Mouse (Mus musculus) lung, embryonic 15.5 days (tissue): ENCODE measurements at regions not wholly inside any gene's neighbourhood (a gene's known extent, or its start where the extent isn't known, plus 50 kb on each side); places are given as distances from the start of the nearest gene placed in this dataset.
A peak's percentile ranks its signal among the peaks of the same experiment; 100 is the strongest.

Source experiments
- ATAC-seq: fragments of 200-750 bp; cut with Nextera tagmentation; 2 replicates; pipeline ENCODE4 v1.8.0; 2017; ENCODE audit warnings: moderate number of reproducible peaks, borderline replicate concordance; ENCODE audit not compliant: low FRiP score, low TSS enrichment; ENCODE audit errors: extremely low read depth
- H3K27ac ChIP-seq: fragments of 300-500 bp; sonication (generic); 2 replicates; pipeline ENCODE4 v1.5.1; 2015; ENCODE audit warnings: moderate library complexity, mild to moderate bottlenecking, inconsistent platforms
- H3K27me3 ChIP-seq: fragments of 300-500 bp; sonication (generic); 2 replicates; pipeline ENCODE4 v1.6.1; 2015; ENCODE audit warnings: inconsistent platforms
- H3K36me3 ChIP-seq: fragments of 300-500 bp; sonication (generic); 2 replicates; pipeline ENCODE4 v1.6.1; 2015; ENCODE audit warnings: inconsistent platforms
- H3K4me1 ChIP-seq: fragments of 300-500 bp; sonication (generic); 2 replicates; pipeline ENCODE4 v1.6.1; 2015; ENCODE audit warnings: inconsistent platforms
- H3K4me2 ChIP-seq: fragments of 300-500 bp; sonication (generic); 2 replicates; pipeline ENCODE4 v1.6.1; 2015; ENCODE audit warnings: inconsistent platforms, mild to moderate bottlenecking, moderate library complexity
- H3K4me3 ChIP-seq: fragments of 300-500 bp; sonication (generic); 2 replicates; pipeline ENCODE4 v1.5.1; 2015; ENCODE audit warnings: mild to moderate bottlenecking, inconsistent platforms
- H3K9ac ChIP-seq: fragments of 300-500 bp; sonication (generic); 2 replicates; pipeline ENCODE4 v1.6.1; 2015; ENCODE audit warnings: inconsistent platforms
- H3K9me3 ChIP-seq: fragments of 300-500 bp; sonication (generic); 2 replicates; pipeline ENCODE4 v1.6.1; 2016; ENCODE audit warnings: inconsistent platforms
- WGBS: fragments of 180-500 bp; shearing (Covaris S2); methylation state at CpG from one replicate; pipeline ENCODE4 v1.1.7; 2015; 5-methylcytosine and 5-hydroxymethylcytosine counted together

- Histone ChIP-seq H3K4me3 (no peak overlapping the region), H3K9ac (no peak overlapping the region), H3K36me3 (no peaks in the 10 kb centered on the region), H3K4me1 (no peaks in the 10 kb centered on the region), H3K9me3 (no peaks in the 10 kb centered on the region), H3K4me2 (no peak overlapping the region), H3K27me3 (no peaks in the 10 kb centered on the region), H3K27ac (no peak overlapping the region)
- 68% methylated on average over 4 of the region's 4 CpGs for WGBS
- ATAC-seq: no peak
These were observed 684.4 kb upstream of the Adamts5 start for GRCm38 (mm10) chr16:86586044-86586443.

DNA sequence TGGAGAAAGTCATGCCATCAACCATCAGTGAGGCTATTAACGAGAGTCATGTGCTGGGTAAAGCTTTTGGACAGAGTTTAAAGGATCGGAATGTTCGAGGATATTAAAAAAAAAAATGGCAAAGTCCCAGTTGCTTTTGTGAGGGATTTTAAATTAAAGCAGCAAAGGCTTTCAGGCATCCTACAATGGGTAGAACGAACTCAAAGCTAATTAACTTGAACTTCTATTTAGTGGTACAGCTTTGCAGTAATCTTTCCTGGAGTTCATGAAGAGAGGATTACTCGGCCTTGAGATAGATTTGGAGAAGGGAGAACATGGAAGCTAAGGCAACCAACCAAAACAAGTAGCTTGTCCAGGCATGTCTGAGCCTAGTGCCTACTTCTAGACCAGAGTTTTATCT, 676.7 kb upstream of the Adamts5 start:
- Histone ChIP-seq H3K4me1 (no peaks in the 10 kb centered on the region), H3K27ac (no peak overlapping the region), H3K4me3 (no peak overlapping the region), H3K9ac (no peak overlapping the region), H3K36me3 (no peaks in the 10 kb centered on the region), H3K9me3 (no peaks in the 10 kb centered on the region), H3K27me3 (no peaks in the 10 kb centered on the region), H3K4me2 (no peak overlapping the region)
- 60% methylated on average over 5 of the region's 5 CpGs for WGBS
- ATAC-seq: no peak

DNA sequence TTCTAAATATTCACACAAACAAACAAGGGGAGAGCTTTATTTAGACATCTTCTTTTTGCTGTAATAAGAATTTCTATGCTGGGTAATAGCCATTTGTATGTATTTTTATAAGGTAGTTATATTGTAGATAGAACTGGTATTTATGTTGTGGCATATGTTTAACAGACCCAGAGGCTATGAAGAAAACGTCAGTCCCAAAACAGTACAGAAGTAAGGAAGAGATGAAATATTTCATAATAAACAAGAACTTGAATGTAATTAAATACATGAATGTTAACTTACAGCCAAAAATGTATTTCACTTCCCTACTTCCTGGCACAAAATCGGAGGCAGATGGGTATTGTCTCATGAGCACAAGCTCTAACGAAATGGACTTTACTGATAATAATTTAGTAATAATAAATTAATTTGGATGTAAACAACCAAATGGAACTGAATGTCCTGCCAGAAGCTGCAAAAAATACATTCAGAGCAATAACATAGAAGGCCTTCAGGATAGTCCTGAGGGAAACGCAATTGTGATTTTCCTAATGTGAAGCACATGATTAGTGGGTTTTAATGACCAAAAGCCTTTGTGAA, 645.9 kb upstream of the Adamts5 start:
- H3K4me2 ChIP-seq: no peak overlapping the region
- H3K27ac ChIP-seq: peak overlapping the region; percentile 61; the same call in 1 of the 2 replicates
- no peaks in the 10 kb centered on the region for H3K9me3 ChIP-seq
- no peaks in the 10 kb centered on the region for H3K27me3 ChIP-seq
- ATAC-seq: peak; percentile 86
- H3K4me3 ChIP-seq: no peak overlapping the region
- WGBS: 49% methylated on average over 4 of the region's 4 CpGs
- H3K4me1 ChIP-seq: no peaks in the 10 kb centered on the region
- no peaks in the 10 kb centered on the region for H3K36me3 ChIP-seq
- no peak overlapping the region for H3K9ac ChIP-seq

DNA sequence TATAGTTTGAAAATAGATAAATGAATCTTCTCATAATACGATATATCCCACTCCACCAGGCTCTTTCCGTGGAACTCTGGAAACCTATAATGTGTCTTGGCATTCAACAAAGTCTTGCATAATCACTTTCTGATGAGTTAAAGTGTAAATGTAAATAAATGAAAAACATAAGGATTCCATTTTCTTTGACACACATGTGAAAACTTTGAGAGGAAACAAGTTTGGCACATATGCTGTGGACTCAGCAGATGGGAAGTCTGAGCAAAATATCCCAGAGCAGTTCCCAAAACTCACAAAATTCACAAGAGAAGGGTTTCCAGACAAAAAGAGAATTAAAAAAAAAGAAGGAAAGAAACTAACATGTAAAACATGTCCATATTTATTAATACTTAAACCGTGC, 645.3 kb upstream of the Adamts5 start:
- H3K4me2 ChIP-seq: no peak overlapping the region
- H3K27ac ChIP-seq: no peak overlapping the region
- WGBS: 59% methylated on average over 3 of the region's 3 CpGs
- no peak overlapping the region for H3K9ac ChIP-seq
- no peaks in the 10 kb centered on the region for H3K27me3 ChIP-seq
- no peak overlapping the region for H3K4me3 ChIP-seq
- H3K4me1 ChIP-seq: no peaks in the 10 kb centered on the region
- no peaks in the 10 kb centered on the region for H3K36me3 ChIP-seq
- peak; percentile 74; the same call in 1 of the 2 replicates for ATAC-seq
- no peaks in the 10 kb centered on the region for H3K9me3 ChIP-seq

DNA sequence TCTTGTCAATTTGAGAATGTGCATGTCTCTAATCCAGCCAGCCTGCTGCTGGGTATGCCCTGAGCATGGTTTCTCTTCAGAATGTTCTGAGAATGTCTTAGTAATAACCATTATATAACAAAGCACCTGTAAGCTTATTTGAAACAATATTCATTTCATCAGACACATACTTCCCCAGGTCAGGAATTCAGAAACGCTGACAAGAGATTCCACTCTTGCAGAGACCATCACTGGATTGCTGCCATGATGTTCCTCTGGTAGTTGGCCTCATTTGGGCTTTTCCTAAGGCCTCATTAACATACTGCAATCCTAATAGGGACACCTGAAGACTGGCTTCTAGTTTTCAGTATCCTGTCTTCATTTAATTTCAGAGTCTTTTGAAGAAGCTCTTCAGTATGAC, 642.5 kb upstream of the Adamts5 start:
- Histone ChIP-seq H3K4me2 (no peak overlapping the region), H3K27ac (no peak overlapping the region), H3K27me3 (no peaks in the 10 kb centered on the region), H3K9ac (no peak overlapping the region), H3K4me1 (no peaks in the 10 kb centered on the region), H3K9me3 (no peaks in the 10 kb centered on the region), H3K4me3 (no peak overlapping the region), H3K36me3 (no peaks in the 10 kb centered on the region)
- 58% methylated on average over 1 of the region's 1 CpGs for WGBS
- ATAC-seq: no peak

DNA sequence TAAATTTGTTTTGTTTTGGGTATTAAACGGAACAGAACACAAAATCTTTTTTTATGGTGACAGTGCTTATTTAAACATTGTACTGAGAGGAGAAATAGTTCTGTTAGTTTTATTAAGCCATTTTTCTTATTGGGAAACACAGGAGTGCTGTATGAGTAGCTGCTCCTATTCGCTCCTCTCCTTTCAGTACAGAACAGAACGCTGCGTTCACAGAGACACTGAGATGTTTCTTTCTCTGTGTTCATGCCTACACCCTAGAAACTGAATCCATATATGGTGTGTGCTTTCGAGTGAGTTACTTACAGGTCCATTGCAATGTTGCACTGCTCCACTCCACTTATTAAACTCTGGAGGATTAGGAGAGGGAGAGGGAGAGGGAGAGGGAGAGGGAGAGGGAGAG, 634.9 kb upstream of the Adamts5 start:
- ATAC-seq: no peak
- Histone ChIP-seq H3K36me3 (no peaks in the 10 kb centered on the region), H3K4me2 (no peak overlapping the region), H3K9me3 (no peaks in the 10 kb centered on the region), H3K27me3 (no peaks in the 10 kb centered on the region), H3K27ac (no peak overlapping the region), H3K4me3 (no peak overlapping the region), H3K4me1 (no peaks in the 10 kb centered on the region), H3K9ac (no peak overlapping the region)
- WGBS: 54% methylated on average over 5 of the region's 5 CpGs

DNA sequence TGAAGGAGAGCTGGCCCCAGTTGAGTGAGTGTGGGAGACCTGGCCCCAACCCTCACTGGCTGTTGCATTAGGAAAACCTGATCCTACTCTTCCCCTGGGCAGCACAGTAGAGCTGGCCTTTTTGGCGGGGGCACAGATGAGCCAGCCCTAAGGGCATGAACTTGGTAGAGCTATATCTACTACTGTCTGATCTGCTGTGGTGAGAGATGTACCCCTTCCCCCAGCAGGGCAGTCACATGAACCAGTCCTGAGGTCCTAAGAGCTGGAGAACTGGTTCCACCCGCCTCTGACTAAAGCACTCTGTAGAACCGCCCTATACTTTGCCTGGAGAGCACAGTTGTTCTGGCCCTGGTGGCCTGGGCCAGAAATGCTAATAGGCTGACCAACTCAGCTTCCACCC, 622.5 kb upstream of the Adamts5 start:
- Histone ChIP-seq H3K4me2 (no peak overlapping the region), H3K36me3 (no peaks in the 10 kb centered on the region), H3K4me3 (no peak overlapping the region), H3K9me3 (no peaks in the 10 kb centered on the region), H3K9ac (no peak overlapping the region), H3K27ac (no peak overlapping the region), H3K27me3 (no peaks in the 10 kb centered on the region), H3K4me1 (no peaks in the 10 kb centered on the region)
- 85% methylated on average over 3 of the region's 3 CpGs for WGBS
- no peak; the same call in 1 of the 2 replicates for ATAC-seq

- Histone ChIP-seq H3K27me3 (no peaks in the 10 kb centered on the region), H3K4me1 (no peaks in the 10 kb centered on the region), H3K4me3 (no peak overlapping the region), H3K4me2 (no peak overlapping the region), H3K9me3 (no peaks in the 10 kb centered on the region), H3K36me3 (no peaks in the 10 kb centered on the region), H3K27ac (no peak overlapping the region), H3K9ac (no peak overlapping the region)
- 22% methylated on average over 1 of the region's 1 CpGs for WGBS
- peak; percentile 39; the same call in 1 of the 2 replicates for ATAC-seq
These were observed 615.3 kb upstream of the Adamts5 start for GRCm38 (mm10) chr16:86516935-86517334.

DNA sequence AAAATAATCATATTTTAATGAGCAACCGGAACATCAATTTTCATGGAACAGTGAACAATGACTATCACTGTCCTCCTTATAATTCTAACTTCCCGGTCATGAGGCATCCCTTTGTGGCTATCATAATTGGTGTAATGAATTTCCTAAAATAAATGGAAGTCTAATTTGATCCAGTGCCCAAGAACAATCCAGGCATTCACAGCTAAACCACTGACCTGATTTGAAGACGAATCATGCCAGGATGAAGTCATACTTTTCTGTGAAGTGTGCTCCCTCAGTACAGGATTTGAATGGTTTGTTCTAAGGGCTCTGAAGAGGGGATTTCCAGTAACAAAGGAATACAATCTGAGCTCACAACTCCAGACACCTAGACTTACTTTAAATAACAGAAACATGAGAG, 614.5 kb upstream of the Adamts5 start:
- Histone ChIP-seq H3K4me2 (no peak overlapping the region), H3K9me3 (no peaks in the 10 kb centered on the region), H3K27ac (no peak overlapping the region), H3K36me3 (no peaks in the 10 kb centered on the region), H3K4me1 (no peaks in the 10 kb centered on the region), H3K27me3 (no peaks in the 10 kb centered on the region), H3K4me3 (no peak overlapping the region), H3K9ac (no peak overlapping the region)
- 58% methylated on average over 3 of the region's 3 CpGs for WGBS
- ATAC-seq: no peak

DNA sequence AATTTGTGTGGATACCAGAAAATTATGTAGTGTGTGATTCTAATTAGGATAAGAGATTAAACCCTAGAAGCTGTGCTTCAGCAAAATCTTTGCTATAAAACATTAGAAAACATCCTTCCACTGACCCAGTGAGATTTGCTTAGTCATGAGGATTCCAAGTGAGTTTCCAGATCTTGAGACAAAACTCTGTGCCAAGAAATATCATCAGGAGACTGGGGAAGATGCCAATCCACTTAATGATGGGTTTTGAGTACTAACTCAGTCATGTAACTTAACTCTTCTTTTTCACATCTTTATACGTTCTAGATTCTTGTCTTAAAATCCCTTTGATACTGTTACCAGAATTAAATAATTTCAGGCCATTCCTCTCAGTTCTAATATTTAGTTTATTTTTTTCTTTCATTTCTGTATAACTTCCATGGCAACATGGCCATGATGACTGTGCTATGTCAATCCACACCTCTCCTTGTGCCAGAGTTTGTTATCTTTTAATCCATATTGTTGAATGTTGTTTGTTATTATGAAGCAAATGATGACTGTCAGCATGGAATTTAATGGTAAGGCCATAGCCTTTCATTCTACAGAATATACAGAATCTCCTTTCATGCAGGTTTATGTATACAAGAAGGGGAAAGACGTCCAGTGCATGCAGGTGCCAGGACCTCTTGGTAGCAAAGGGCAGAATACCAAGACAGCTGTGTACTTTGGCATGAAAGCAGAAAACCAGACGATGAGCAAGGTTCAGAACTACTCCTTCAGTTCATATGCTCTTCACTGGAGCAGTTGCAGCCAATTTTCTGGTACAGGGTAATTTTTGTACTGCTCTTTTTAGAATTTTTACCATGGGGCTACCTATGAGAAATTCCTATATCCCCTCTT, 599.7 kb upstream of the Adamts5 start:
- H3K27me3 ChIP-seq: no peaks in the 10 kb centered on the region
- peak; percentile 76 for ATAC-seq
- H3K27ac ChIP-seq: peak overlapping the region; percentile 53
- H3K9me3 ChIP-seq: no peaks in the 10 kb centered on the region
- 19% methylated on average over 3 of the region's 3 CpGs for WGBS
- no peak overlapping the region for H3K4me2 ChIP-seq
- H3K4me1 ChIP-seq: peaks cover 6% of the 10 kb centered on the region; the same call in 1 of the 2 replicates
- H3K36me3 ChIP-seq: no peaks in the 10 kb centered on the region
- no peak overlapping the region for H3K4me3 ChIP-seq
- H3K9ac ChIP-seq: no peak overlapping the region

DNA sequence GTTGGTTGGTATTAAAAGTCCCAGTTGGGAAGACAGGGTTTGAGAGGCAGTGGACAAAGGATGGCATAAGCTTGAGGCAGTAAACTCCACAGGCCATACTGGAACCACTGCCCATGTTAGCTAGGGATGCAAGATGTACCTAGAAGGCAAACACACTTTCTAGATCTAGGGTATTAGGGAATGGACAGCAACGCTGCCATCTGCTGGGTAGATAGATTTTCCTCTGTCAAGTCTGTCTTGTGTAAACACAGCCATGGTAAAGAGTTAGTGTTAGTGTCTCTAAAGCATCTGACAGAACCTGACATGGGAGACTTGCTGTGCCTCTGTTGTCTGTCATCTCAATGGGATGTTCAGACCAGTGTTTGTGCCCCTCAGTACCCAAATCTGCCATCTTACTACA, 573.5 kb upstream of the Adamts5 start:
- Histone ChIP-seq H3K4me2 (no peak overlapping the region), H3K27ac (no peak overlapping the region), H3K4me3 (no peak overlapping the region), H3K4me1 (no peaks in the 10 kb centered on the region), H3K9ac (no peak overlapping the region), H3K9me3 (no peaks in the 10 kb centered on the region), H3K36me3 (no peaks in the 10 kb centered on the region), H3K27me3 (no peaks in the 10 kb centered on the region)
- no peak for ATAC-seq
- WGBS: 55% methylated on average over 1 of the region's 1 CpGs

DNA sequence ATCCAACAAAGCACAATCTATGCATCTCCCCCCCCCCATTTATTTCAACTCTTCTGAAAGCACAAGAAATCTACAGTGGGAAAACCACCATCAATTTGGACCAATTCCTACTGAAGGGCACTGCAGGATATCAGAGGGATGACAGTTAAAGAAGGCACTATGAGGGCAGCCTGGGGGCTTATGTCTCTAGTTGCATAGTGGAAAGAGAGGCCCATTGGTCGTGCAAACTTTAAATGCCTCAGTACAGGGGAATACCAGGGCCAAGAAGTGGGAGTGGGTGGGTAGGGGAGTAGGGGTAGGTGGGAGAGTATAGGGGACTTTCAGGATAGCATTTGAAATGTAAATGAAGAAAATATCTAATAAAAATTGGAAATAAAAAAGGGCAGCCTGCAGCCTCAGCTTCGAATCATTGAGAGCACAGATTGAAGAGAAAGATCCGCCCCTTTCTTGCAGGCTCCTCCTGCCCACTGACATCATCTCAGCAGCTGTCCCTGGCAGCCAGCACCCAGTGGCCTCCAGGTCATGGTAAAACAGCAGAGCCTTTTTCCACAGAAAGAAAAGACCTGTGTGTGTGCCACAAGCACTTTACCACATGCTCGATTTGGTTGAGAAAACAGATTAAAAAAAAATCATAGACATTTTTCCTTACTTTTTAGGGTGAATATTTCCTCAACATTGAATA, 571.6 kb upstream of the Adamts5 start:
- Histone ChIP-seq H3K4me2 (no peak overlapping the region), H3K9ac (no peak overlapping the region), H3K4me1 (no peaks in the 10 kb centered on the region), H3K27me3 (no peaks in the 10 kb centered on the region), H3K9me3 (no peaks in the 10 kb centered on the region), H3K36me3 (no peaks in the 10 kb centered on the region), H3K27ac (no peak overlapping the region), H3K4me3 (no peak overlapping the region)
- no peak for ATAC-seq
- 61% methylated on average over 4 of the region's 4 CpGs for WGBS
